Comparison of ENCODE assay signal across 8 mouse cellular contexts in the genomic region with DNA sequence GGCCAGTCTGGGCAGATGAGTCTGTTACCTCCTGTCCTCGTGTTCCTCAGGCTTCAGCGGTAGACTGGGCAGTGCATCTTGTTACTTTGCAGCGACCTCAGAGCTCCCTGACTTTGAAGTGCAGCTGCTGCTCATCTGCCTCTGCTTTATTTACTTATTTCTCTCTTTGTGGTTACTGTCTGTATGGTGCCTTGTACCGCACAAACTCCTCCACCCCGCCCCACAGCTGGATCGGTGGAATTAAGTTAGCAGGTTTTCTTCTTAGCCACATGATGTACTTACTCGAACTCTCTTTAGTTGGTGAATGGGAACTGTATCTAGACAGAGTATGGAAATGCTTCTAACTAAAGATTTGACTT. TPM values are rescaled to one million over a fixed set of nuclear protein-coding genes. Genes with fewer than 3 reads are reported as not detected.
DNase-seq lines count a peak whose midpoint lies in the region; ATAC-seq lines count a peak whose summit lies in the region.
"Had no signal": no experiment of that assay in that cellular context is flagged by ENCODE, and none has a peak within 500 bp of the region (broad histone marks: within the 10 kb centered on the region; RNA-seq: fewer than 3 reads in every experiment).

No protein-coding gene starts in this region.

- peak; percentile 83 for DNase-seq in CD4-positive, CD25-positive, alpha-beta regulatory T cell, adult 2 months (ENCODE audit: low read depth, low spot score)
- peak; percentile 27 to 52 for DNase-seq in lung, postnatal 4 days
- DNase-seq in spleen, postnatal 36 days (ENCODE audit: low spot score in 2 of 2) = peak; percentile 74 to 75
- DNase-seq in layer of hippocampus, postnatal 36 days = no peak
- DNase-seq in embryo, embryonic 11 days = no peak
- no peak for DNase-seq in urinary bladder, postnatal 14 days (ENCODE audit: low spot score)
- DNase-seq: cerebellum, postnatal 36 days had no signal

- ATAC-seq in activated CD4-positive, CD25-positive, alpha-beta regulatory T cell, adult 4 months = peak; percentile 39

RNA-seq across cellular contexts. Expression of a gene that starts 13.4 kb away (rescaled TPM):
- polyA plus RNA-seq in activated CD4-positive, CD25-positive, alpha-beta regulatory T cell, adult 4 months (2017; shearing (Covaris generic)) = 100 to 1,000 TPM; 109 to 114 TPM
- 100 to 1,000 TPM in 1 of 2 experiments, 10 to 100 TPM in 1; 99.4 to 114 TPM for total RNA-seq in layer of hippocampus, postnatal 36 days (2021)

RNA-seq across cellular contexts. Expression of a gene that starts 14.2 kb away (rescaled TPM):
- 100 to 1,000 TPM; 188 to 203 TPM for polyA plus RNA-seq in activated CD4-positive, CD25-positive, alpha-beta regulatory T cell, adult 4 months (2017; shearing (Covaris generic))
- total RNA-seq in layer of hippocampus, postnatal 36 days (2021) = 10 to 100 TPM; 50.4 to 51.2 TPM

RNA-seq across cellular contexts. Expression of a gene that starts 59.1 kb away (rescaled TPM):
- 1 to 10 TPM; 2.9 to 4.1 TPM for polyA plus RNA-seq in activated CD4-positive, CD25-positive, alpha-beta regulatory T cell, adult 4 months (2017; shearing (Covaris generic))
- under 1 TPM in 1 of 2 experiments, not detected in 1; 0.37 TPM for total RNA-seq in layer of hippocampus, postnatal 36 days (2021)

Comparison
In these comparisons a context has a peak if more than half of its experiments do, and no peak if none do; other contexts are left out.
1. DNase-seq: peak in CD4-positive, CD25-positive, alpha-beta regulatory T cell, adult 2 months (single experiment), lung, postnatal 4 days (2 of 2) and spleen, postnatal 36 days (2 of 2); none in layer of hippocampus, postnatal 36 days (0 of 2), embryo, embryonic 11 days (single experiment) and urinary bladder, postnatal 14 days (single experiment).